17 mouse cellular contexts compared by ENCODE assay signal in genomic region chr10:96783966-96784365, GRCm38 (mm10).
DNase-seq lines count a peak whose midpoint lies in the region; ATAC-seq lines count a peak whose summit lies in the region.
"Had no signal": no experiment of that assay in that cellular context is flagged by ENCODE, and none has a peak within 500 bp of the region (broad histone marks: within the 10 kb centered on the region; RNA-seq: fewer than 3 reads in every experiment).

No protein-coding gene starts in this region.

- ATAC-seq in CD4-positive, CD25-positive, alpha-beta regulatory T cell, adult 4 months = no peak
- ATAC-seq: activated CD4-positive, CD25-positive, alpha-beta regulatory T cell, adult 4 months; Patski had no signal

- peak; percentile 94 for DNase-seq in fat pad, adult 2 months (ENCODE audit: extremely low read depth, low read depth, low spot score)
- DNase-seq in gonadal fat pad, adult 2 months (ENCODE audit: low read depth) = peak; percentile 90
- no peak for DNase-seq in cerebellum, adult 11-12 months
- DNase-seq: adrenal gland, adult 2 months; adrenal gland, adult 8-10 months; adrenal gland, postnatal 10 days; adrenal gland, postnatal 14 days; adrenal gland, postnatal 25 days; adrenal gland, postnatal 36 days; B cell, adult 2 months; cerebellum, adult 11 months; cerebellum, adult 18-20 months; cerebellum, adult 2 months; cerebellum, adult 8-10 months had no signal
